Comparison of ENCODE assay signal across 19 mouse cellular contexts in genomic region chr1:165565283-165565682, GRCm38 (mm10).
"Had no signal": no experiment of that assay in that cellular context is flagged by ENCODE, and none has a peak within 500 bp of the region (broad histone marks: within the 10 kb centered on the region; RNA-seq: fewer than 3 reads in every experiment).

No protein-coding gene starts in this region.

- H3K36me3 ChIP-seq: limb, embryonic 10.5 days; limb, embryonic 13.5 days; liver, embryonic 12.5 days; liver, embryonic 15.5 days; lung, embryonic 15.5 days; midbrain, embryonic 10.5 days; midbrain, embryonic 13.5 days; neural tube, embryonic 13.5 days had no signal

- H3K9me3 ChIP-seq: limb, embryonic 10.5 days; limb, embryonic 13.5 days; liver, embryonic 12.5 days; liver, embryonic 15.5 days; lung, embryonic 15.5 days; megakaryocyte, embryonic 14.5 days; midbrain, embryonic 10.5 days; midbrain, embryonic 13.5 days; neural tube, embryonic 13.5 days had no signal

- H3K4me2 ChIP-seq: limb, embryonic 13.5 days; liver, embryonic 12.5 days; liver, embryonic 15.5 days; lung, embryonic 15.5 days; midbrain, embryonic 13.5 days; neural tube, embryonic 13.5 days had no signal

- H3K27ac ChIP-seq: limb, embryonic 10.5 days; limb, embryonic 13.5 days; liver, embryonic 12.5 days; liver, embryonic 15.5 days; lung, embryonic 15.5 days; midbrain, embryonic 10.5 days; midbrain, embryonic 13.5 days; neural tube, embryonic 13.5 days had no signal

- DNase-seq: liver; lung, adult 18-20 months; lung, postnatal 10 days; lung, postnatal 36 days; retina, postnatal 1 day; right cerebral cortex, postnatal 25 days; thymus, adult 18-20 months; thymus, postnatal 36 days had no signal

- ATAC-seq: liver, embryonic 12.5 days; midbrain, embryonic 13.5 days; midbrain, embryonic 16.5 days had no signal

- H3K27me3 ChIP-seq: limb, embryonic 13.5 days; liver, embryonic 12.5 days; liver, embryonic 15.5 days; lung, embryonic 15.5 days; midbrain, embryonic 13.5 days; neural tube, embryonic 13.5 days had no signal

- H3K4me3 ChIP-seq: limb, embryonic 10.5 days; limb, embryonic 13.5 days; liver, embryonic 12.5 days; liver, embryonic 15.5 days; lung, embryonic 15.5 days; megakaryocyte, embryonic 14.5 days; midbrain, embryonic 10.5 days; midbrain, embryonic 13.5 days; myocyte; neural tube, embryonic 13.5 days had no signal

- H3K9ac ChIP-seq: limb, embryonic 13.5 days; liver, embryonic 12.5 days; liver, embryonic 15.5 days; lung, embryonic 15.5 days; midbrain, embryonic 13.5 days; neural tube, embryonic 13.5 days had no signal

- H3K4me1 ChIP-seq: limb, embryonic 10.5 days; limb, embryonic 13.5 days; liver, embryonic 12.5 days; liver, embryonic 15.5 days; lung, embryonic 15.5 days; midbrain, embryonic 10.5 days; midbrain, embryonic 13.5 days; neural tube, embryonic 13.5 days had no signal
